Mouse (Mus musculus): ENCODE measurements around the gene Ctsk.

- no peak for TF ChIP-seq FLI1 (IDR thresholded peaks at IDR 0.05; ENCODE audit: low read length)
- no peak for TF ChIP-seq GATA1 (IDR thresholded peaks at IDR 0.05; ENCODE audit: borderline replicate concordance, low read length)
Observed at GRCm38 (mm10) chr3:95499496-95500140, 562 bp downstream of the Ctsk start.

Data from megakaryocyte, embryonic 14.5 days (primary cell).